Mouse (Mus musculus) natural killer cell, adult 2 months (primary cell): Measurements from ENCODE around the gene Pop7.

Source experiments
- DNase-seq, 2 experiments: peaks; one replicate each; pipeline ENCODE4 v3.0.0; 2022; ENCODE audit warnings: low spot score in 2 of 2

The Pop7 gene

DNA sequence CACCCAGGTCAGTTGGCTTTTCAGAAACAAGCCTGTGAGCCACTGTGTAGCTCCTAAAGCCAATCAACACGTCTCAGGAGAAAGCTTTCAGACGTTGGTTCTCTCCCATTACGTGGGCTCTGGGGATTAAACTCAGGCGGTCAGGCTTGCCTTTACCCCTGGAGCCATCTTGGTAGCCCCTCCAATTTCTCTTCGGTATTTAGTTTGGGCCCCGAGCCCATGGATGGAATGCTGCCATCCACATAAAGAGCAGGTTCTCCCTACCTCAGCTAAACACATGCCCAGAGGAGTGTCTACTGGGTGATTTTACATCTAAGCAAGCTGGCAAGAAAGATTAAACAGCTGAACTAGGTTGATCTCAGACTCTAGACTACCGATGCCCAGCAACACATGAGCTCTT lies 2.1 kb downstream of the Pop7 start:
- DNase-seq: no peak

DNA sequence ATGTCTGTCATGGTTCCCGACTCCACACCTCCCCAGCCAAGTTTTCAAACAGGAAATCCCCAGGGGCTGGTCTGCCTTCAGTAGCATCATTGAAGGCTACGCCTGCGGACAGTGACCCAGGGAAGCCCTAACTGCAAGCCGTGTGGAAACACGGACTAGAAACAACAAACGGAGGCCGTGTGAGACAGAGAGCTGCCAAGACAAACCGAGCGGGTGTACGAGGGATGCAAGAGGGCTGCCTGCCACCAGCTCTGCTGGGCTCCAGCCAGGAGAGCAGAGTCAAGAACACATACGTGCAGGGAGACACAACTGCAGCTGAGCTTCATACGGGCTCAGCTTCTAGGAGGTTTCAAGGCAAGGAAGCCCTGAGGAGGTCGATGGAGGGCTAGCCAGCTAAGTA lies 8.5 kb downstream of the Pop7 start:
- no peak for DNase-seq

DNA sequence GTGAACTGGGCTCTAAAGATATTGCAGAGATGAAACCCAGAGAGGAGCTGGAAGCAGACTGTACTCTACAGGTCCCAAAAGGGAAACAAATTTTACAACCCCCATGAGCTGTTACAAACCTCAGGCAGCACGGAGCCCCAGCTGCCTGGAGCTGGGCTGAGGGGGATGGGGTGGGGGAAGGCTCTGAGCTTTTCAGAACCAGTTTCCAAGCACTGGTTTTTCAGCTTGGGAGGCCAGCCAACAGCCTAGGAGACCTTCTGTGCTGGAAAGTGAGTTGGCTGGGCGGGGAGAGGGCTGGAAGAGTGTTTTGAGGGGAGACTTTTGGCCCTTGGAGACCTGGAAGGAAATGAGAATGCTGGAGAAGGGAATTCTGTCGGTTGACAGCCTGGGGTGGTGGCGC lies 10.8 kb downstream of the Pop7 start:
- no peak for DNase-seq

DNA sequence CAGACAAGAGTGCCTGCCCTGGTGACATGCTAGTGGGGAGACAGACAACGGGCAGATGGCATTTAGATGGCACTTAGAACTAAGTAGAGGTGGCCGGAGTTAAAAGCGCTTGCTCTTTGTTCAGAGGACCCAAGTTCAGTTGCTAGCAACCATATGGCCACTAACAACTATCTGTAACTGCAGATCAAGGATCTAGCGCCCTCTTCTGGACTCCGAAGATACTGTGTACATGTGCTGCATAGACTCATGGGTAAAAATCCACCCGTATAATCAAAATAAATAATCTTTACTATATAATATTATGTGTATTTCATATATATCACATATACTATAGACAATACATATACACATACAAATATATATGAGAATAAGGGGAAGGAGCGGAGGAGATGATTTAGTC lies 14.7 kb downstream of the Pop7 start:
- no peak for DNase-seq

- DNase-seq: no peak
Measured at GRCm38 (mm10) chr5:137485851-137486155, 16.5 kb downstream of the Pop7 start.

DNA sequence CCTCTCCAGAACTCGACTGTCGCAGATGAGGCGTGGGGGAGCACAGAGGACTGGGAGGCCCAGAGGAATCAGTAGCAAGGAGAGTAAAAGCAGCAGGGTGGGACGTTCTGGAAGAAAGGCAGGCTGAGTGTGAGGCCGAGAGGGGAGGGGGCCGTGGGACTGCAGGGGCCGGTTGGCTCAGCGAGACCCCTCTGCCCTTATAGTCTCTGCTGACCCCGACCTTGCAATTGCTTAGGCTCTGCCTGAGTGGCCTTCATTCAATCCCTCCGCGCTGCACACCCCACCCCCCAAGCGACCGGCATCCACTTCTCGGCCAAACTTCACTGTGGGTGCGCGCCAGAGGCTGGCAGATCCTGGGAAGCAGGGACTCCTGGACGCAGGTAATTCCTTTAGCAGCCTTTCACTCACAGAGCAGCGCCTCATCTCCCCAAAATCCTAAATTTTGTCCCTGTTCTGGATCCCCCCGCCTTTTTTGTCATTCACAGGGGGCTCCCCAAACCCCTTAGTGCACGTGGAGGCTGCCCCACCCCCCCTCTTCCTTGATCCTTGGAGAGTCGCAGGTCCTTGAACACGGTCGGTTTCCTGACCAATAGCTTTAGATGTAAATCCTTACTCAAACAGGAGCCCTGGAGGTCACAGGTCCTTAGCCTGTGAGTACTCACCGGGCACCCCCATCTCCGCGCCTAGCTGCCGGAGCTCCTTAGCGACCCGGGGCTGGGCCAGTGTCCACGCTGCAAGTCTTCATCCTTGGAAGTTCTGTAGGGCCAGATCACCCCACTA lies 17.1 kb downstream of the Pop7 start:
- DNase-seq: no peak

DNA sequence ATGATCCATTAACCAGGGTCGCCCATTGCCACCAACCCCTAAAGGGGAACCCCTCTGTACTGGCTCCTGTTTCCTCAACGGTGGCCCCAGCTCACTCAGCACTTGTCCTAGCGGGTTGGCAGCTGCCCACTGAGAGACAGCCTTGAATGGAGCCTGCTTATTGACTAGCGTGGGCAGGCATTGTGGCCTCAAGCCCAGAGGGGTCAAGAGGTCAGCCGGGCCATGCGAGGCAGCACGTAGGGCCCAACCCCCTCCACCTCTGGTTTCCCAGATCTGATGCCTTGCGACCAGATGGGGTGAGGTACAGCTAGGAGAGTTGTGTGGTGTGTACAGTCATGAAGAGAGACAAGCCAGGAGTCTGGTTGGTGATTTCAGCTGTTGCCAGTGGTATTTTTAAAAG lies 20.4 kb downstream of the Pop7 start:
- no peak for DNase-seq

DNA sequence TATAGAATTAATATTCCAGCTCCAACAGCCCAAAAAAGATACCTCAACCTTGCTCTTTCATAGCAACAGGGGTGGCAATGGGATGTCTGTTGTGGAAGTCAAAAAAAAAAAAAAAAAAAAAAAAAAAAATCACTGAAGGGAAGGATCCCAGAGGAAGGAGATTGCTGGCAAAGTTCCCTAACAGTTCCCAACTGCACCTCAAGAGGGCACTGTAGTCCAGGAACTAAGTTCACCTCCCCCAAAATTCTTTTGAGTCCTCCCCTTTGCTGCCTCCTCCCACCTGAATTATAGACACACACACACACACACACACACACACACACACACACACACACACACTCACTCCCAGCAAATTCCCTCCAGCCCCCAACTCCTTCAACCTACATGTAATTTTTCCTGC lies 21.2 kb downstream of the Pop7 start:
- DNase-seq: peak; percentile 15 to 47

- no peak for DNase-seq
Measured at GRCm38 (mm10) chr5:137476964-137477363, 25.4 kb downstream of the Pop7 start, which contains the start of gene Zan. Zan (minus strand) TSS chr5:137477064.

DNA sequence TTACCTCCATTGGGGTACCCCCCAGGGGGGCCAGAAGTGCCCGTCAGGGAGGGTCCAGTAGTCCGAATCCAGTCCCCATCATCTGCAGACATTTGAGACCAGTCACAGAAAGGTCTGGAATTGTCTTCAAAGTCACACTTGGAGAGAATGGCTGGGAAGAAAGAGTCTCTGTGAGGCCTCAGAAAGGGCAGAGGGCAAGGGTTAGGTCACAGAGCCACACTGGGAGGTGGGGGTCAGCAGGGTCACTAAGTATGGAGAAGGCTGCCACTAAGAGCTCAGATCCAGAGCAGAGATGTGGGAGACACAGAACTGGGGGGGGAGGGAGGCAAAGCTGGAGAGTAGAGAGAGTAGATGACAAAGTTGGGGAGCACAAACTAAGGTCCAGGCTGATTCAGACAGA lies 28.0 kb downstream of the Pop7 start:
- DNase-seq: no peak

- DNase-seq: no peak
Measured at GRCm38 (mm10) chr5:137472252-137472904, 29.9 kb downstream of the Pop7 start.

DNA sequence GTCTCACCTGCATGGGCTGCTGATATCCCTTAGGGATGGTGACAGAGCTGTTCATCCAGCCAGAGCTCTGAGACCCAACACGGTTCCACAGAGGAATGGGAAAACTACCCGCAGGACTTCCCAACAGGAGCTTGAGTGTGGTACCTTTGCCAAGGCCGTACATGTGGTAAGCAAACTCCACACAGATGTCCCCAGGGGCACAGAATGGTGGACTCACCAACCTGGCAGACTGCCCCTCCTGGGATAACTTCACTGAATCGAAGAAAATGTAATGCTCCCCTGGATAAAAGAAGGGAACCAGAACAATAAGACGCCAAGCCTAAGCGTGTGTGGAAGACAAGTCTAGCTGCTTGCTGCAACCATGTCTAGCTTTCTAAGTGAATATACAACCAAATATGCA lies 35.4 kb downstream of the Pop7 start:
- no peak for DNase-seq

- no peak for DNase-seq
Measured at GRCm38 (mm10) chr5:137465049-137465448, 37.3 kb downstream of the Pop7 start.

- DNase-seq: no peak
Measured at GRCm38 (mm10) chr5:137455866-137456591, 46.3 kb downstream of the Pop7 start.

- DNase-seq: no peak
Measured at GRCm38 (mm10) chr5:137455206-137455605, 47.1 kb downstream of the Pop7 start.
